Mouse (Mus musculus) lung, postnatal 25 days (tissue): ENCODE measurements at regions not wholly inside any gene's neighbourhood (a gene's known extent, or its start where the extent isn't known, plus 50 kb on each side); places are given as distances from the start of the nearest gene placed in this dataset.

Experiments used
- DNase-seq: peaks from one replicate; pipeline ENCODE4 v3.0.0; 2022; ENCODE audit warnings: low spot score

- DNase-seq, result no peak
These were observed 263.8 kb downstream of the Bcl11a start for GRCm38 (mm10) chr11:24341650-24342049.

GRCm38 (mm10) chr11:24342176-24342575 lies 264.3 kb downstream of the Bcl11a start:
- no peak for DNase-seq

GRCm38 (mm10) chr11:24342732-24343131 lies 264.9 kb downstream of the Bcl11a start:
- DNase-seq, result no peak

- no peak for DNase-seq
These were observed 269.4 kb downstream of the Bcl11a start for GRCm38 (mm10) chr11:24347225-24347624.

- no peak for DNase-seq
These were observed 270.9 kb downstream of the Bcl11a start for GRCm38 (mm10) chr11:24348741-24349140.

DNA sequence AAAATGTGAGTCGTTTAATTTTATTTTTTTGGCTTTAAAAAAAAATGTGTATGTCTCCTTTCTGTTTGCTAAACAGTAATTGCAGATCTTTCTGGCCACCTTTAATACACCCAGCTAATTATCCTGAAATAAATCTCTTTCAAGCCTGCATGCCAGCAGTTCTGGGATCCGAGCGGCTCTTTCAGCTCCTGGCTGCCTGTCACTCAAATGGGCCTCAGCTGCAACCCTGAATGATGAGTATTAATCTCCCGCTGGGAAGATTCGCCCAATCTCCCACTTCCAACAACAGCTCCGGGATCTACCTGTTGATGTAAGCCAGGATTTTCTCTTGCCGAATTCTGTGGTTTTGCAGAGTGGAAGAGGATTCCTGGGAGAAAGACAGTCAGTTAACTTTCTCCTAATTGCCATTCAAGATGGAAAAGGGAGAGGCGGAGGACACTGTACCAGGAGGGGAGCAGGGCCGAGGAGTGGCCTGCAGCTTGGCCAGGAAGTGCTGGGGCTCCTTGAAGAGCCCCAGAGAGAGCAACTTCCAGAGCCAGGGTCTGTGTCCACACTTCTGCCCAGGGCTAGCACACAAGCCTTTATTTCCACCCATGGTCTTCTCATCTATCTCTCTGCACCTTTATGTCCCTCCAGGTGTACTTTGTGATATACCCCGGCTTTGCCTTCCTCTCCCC lies 272.2 kb downstream of the Bcl11a start:
- DNase-seq, result no peak

DNA sequence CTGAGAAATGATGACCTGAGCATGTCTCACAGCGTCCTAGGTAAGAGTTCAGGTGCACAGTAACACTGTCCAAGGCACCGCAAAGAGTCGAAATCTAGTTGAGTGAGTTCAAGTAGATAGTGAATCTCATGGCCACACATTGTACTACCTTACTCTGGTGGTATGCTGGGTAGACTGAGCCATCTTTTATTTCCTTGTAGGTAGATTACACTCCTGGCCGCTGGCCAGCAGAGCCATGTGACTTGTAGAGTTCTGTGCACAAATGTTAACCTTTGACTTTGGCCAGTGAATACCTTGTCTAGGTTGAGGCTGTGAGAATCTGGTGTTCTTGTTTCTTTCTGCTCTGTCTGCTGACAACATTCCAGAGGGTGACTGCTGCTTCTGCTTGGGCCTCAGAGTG lies 273.0 kb downstream of the Bcl11a start:
- DNase-seq, result no peak

DNA sequence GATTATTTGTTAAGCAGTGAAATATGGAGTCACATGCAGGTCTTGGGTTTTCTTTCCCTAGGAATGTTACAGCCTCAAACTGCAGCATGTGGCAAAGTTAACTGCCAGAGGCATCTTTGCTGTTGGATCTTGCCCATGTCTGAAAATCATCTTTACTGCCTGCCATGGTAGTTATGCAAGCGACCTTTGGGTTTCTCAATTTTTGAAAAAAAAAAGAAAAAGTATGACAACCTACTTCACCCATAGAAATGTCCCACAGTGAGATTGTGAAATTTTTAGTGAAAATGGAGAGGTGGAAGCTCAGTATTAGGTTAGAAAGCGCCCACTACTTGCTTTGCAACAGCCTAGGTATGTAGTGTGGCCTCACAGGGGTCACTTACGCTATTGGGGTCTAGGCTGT lies 274.2 kb downstream of the Bcl11a start:
- no peak for DNase-seq

GRCm38 (mm10) chr11:24353056-24353455 lies 275.2 kb downstream of the Bcl11a start:
- DNase-seq, result no peak

DNA sequence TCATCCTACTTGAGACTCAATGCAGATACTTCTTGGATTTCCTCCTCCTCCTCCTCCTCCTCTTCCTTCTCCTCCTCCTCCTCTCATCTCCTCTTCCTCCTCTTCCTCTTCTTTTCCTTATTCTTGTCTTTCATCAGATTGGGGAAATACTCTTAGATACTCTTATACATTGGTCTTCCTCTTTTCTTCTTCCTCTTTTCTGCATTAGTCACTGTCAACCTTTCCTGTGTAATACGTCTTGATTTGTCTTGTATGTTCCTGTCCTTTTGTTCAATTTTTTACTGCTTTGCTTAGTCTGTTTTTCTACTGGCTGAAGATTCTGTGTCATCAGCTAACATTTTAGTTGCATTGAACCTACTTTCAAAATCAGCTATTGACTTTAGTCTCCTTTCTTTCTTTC lies 279.5 kb downstream of the Bcl11a start:
- no peak for DNase-seq

- DNase-seq, result no peak
These were observed 281.2 kb downstream of the Bcl11a start for GRCm38 (mm10) chr11:24359086-24359485.

DNA sequence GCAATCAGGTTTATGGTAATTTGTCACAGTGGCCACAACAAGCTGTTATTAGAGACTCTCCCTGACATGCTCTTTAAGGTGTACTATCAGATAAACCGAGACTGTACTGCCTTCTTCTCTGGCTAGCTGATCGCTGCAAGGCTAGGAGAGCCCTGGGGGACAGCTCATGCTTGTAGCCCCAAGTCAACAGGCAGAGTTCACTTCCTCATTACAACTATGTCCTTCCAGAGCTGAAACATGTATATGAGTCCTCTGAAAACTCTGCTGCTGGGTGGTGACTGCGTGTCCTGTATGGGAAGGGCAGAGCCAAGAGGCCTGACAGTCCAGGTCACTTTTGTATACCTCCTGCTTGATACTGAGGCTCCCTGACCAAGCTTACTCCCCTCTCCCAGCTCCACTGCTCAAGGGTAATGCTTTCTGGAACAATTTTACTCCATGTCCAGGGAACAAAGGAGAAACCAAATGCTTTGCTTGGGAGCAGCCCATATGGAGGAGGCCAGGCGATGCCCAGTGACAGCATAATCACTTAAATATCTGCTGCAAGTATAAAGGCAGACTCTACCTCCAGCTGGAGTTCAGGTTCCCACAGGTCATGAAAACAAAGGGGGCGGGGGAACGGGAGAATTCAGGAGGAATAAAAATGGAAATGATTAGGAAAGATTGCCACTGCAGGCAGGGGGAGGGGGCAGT lies 284.3 kb downstream of the Bcl11a start:
- no peak for DNase-seq

DNA sequence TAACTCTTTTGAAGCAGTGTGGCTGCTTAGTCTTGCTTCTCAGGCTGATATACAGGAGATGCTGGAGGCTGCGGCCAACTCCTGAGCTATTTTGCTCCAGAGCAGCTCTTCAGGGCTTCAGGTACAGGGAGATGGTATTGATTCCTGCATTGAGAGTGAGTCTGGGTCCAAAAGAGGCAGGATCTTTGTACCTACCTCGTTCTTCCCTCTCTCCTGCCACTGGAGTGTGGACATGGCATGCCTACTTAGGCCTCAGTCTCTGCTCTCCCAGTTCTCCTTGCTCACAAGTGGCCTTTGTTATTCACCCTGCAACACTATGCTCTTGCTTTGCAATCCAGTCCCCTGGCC lies 284.8 kb downstream of the Bcl11a start:
- DNase-seq, result no peak

GRCm38 (mm10) chr11:24363418-24364364 lies 285.8 kb downstream of the Bcl11a start:
- no peak for DNase-seq

DNA sequence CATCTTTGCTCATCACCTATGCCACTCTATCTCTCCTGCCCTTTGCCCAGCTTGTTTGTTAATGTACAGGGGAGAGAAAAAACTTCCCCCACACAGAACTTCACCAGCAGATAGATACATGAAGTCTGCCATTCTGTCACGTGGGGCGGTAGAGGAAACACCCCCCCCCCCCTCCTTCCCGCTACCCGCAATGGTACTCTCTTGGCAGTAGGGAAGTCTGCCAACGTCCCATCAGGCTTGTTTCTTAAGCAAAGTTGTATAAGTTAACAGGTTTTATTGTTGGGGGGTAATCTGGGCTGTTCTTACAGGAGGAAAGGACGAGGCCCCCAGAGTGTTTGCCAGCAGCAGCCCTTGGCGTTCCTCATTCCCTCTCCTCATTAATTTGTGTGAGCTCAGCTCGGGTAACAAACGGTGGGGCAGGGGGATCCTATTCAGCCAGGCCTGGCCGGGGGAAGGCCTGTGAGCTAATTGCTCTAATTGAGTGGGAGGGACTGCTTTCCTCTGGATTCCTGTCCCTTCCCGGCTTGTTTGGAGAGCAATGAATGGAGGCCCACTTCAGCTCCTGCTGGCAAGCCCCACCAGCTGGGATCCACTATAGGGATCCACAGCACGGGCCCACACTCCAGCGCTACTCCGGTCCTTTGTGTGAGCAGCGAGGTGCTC lies 292.5 kb downstream of the Bcl11a start:
- DNase-seq, result no peak

- DNase-seq, result no peak
These were observed 293.2 kb downstream of the Bcl11a start for GRCm38 (mm10) chr11:24370861-24371686.

DNA sequence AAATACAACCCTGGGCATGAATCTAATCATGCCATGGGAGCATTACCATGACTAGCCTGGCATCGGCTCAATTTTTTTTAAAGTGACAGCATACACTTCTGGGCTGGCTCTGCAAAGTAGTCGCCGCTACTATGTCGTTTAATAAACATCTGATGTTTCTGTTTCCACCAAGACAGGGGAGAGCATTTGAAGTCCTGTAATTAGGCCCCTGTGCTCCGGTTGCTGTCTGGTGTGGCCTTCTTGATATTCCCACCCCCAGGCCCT lies 293.8 kb downstream of the Bcl11a start:
- DNase-seq, result no peak

DNA sequence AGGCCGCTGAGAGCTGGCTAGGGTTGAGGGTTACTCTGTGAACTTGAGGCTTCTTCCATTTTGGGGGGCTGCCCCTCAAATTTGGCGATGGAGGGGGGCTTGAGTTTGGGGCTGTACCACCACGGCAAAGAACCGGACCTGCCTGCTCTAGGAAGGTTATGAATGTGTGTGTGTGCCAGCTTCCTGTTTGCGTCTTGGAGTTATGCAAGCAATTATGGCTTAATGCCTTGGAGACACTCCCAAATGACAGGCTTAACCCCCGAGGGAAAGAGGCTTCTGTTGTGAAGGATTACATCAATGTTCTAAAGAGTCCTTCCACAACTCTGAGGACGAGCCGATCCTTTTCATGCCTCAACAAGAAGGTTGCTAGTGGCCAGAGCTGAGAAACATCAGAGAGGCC lies 294.1 kb downstream of the Bcl11a start:
- peak; percentile 61 for DNase-seq

DNA sequence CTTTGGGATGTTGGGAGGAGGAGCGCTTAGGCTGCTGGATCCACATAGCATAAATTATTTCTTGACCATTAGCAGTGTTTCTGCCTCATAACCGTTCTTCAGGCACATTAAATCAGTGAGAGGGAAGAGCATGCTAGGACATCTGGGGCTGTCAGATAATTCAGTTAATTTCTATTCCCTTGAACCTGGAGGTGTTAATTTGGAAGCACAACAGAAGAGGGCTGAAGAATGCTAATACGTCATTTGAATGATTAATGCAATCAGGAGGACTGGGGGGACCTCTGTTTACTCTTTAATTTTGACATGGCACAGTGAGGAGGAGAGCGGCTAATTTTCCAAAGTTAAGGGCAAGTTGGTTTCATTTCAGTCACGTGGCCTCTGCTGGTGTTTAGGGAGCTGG lies 294.8 kb downstream of the Bcl11a start:
- no peak for DNase-seq

DNA sequence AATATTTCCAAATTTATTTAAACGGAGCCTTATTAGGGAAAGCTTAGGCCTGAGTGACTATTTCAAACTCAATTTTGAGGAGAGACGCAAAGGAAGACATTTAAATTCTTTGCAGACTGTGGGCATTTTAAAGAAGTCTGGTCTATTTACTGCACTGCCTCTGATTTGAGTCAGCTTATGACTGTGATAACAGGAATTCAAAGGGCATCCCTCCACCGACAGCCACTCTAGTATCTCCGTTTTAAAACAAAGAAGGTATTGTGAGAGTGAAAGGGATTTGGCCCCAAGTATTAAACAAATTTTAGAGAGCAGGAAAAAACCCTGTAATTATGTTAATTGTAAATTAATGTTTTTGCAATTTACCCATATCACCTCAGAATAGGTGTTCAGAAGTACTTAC lies 295.4 kb downstream of the Bcl11a start:
- no peak for DNase-seq

- DNase-seq, result no peak
These were observed 299.7 kb downstream of the Bcl11a start for GRCm38 (mm10) chr11:24377530-24377929.

GRCm38 (mm10) chr11:24390578-24390977 lies 312.7 kb downstream of the Bcl11a start:
- no peak for DNase-seq
